Mouse (Mus musculus): Measurements from ENCODE around the gene Depp1. TPM values are rescaled to one million over a fixed set of nuclear protein-coding genes. Genes with fewer than 3 reads are reported as not detected.

The Depp1 gene
- total and polyA plus RNA-seq, 2 experiments from 2014 or later: 3.1 to 5.0 TPM

DNA sequence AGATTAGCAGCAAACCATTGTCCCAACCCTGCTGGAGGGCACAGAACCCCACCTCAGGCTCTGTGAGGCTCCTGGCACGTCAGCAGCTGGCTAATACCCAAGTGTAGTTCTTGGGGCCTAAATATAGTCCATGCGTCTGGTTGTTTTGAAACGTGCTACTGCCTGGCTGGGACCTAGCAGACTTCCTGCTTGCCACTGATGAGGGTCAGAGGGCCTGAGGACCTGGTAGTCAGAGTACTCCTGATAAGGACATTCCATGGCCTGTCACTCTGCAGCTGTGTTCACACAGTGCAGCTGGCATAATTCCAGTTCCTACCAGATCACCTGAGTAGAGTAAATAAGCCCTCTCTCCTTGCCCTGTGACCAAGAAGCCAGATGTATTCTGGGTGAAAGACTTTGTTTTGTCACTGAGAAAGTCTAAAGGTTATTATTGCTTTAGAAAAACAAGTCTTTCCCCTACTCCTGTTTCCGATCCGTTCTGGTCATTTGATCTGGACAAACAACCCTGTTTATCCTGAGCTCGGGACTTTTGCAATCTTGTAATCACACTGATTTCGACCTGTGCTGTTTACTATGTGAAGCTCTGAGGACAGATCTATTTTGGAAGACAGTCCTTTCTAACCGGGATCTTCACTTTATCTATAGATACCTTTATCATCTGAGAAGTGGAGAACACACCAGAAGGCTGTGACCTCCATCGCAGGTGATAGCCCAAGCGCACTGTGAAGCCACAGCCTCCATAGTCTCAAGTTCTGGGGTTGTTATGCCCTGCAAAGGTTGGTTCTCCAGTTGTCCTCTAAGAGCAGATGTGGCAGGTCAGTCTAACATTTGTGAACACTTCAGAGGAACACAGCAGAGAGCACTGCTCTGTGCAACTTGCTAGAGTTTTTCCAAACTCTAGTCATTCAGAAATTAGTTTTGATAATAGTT lies 14.9 kb upstream of the Depp1 start:
- Histone ChIP-seq H3K4me3 (ENCODE audit: low read depth, low read length) (no peak overlapping the region), H3K9ac (replicated peaks; ENCODE audit: low read length, poor library complexity, severe bottlenecking) (no peak overlapping the region), H3K36me3 (ENCODE audit: insufficient read depth, low read length) (no peaks in the 10 kb centered on the region), H3K4me1 (ENCODE audit: insufficient read depth, low read length) (no peaks in the 10 kb centered on the region), H3K9me3 (ENCODE audit: low read length) (no peaks in the 10 kb centered on the region), H3K27ac (ENCODE audit: low read depth, low read length) (no peak overlapping the region), H3K27me3 (ENCODE audit: insufficient read depth, low read length) (no peaks in the 10 kb centered on the region), H3K4me2 (ENCODE audit: low read depth, low read length, poor library complexity, severe bottlenecking) (no peak overlapping the region)
- 70% methylated on average over 10 of the region's 10 CpGs for WGBS
- DNase-seq (ENCODE audit: low spot score): no peak
- no peak for TF ChIP-seq CTCF (IDR thresholded peaks at IDR 0.05)
- ATAC-seq (ENCODE audit: low FRiP score): no peak

DNA sequence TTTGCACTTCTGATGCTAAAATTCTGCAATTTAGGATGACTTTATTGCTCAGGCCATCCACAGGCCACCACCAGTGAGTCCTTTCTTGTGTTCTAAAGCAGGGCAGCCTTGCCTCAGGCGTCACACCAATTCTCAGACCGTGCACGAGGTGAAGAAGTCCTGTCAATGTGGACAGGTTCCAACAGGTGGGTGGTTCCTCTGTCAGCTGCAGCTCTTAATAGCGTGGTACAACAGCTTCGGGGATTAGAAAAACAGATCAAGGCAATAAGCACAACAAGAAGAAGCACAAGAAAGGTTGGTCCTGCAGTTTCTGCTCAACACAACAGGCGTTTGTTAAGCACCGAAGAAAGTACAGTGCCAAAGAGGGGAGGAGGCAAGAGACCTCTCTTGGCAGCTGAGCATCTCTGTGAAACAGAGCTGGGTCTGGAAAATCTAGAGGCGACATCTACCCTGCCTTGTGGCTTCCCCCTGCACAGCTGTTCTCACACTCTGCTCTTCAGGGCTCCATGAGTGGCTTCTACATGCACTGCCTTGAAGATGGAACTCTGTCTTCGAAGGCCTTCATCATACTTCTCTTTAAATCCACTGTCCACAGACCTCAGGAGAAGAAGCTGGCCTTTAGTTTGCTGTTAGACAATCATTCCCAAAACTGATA lies 13.7 kb upstream of the Depp1 start:
- TF ChIP-seq CTCF (IDR thresholded peaks at IDR 0.05): no peak
- WGBS: 81% methylated on average over 9 of the region's 9 CpGs
- H3K4me2 ChIP-seq (ENCODE audit: low read depth, low read length, poor library complexity, severe bottlenecking): no peak overlapping the region
- H3K4me3 ChIP-seq (ENCODE audit: low read depth, low read length): no peak overlapping the region
- ATAC-seq (ENCODE audit: low FRiP score) (no peak), DNase-seq (ENCODE audit: low spot score) (no peak)
- no peaks in the 10 kb centered on the region for H3K4me1 ChIP-seq (ENCODE audit: insufficient read depth, low read length)
- H3K9ac ChIP-seq (replicated peaks; ENCODE audit: low read length, poor library complexity, severe bottlenecking): no peak overlapping the region
- no peaks in the 10 kb centered on the region for H3K9me3 ChIP-seq (ENCODE audit: low read length)
- no peaks in the 10 kb centered on the region for H3K27me3 ChIP-seq (ENCODE audit: insufficient read depth, low read length)
- H3K27ac ChIP-seq (ENCODE audit: low read depth, low read length): no peak overlapping the region
- no peaks in the 10 kb centered on the region for H3K36me3 ChIP-seq (ENCODE audit: insufficient read depth, low read length)

DNA sequence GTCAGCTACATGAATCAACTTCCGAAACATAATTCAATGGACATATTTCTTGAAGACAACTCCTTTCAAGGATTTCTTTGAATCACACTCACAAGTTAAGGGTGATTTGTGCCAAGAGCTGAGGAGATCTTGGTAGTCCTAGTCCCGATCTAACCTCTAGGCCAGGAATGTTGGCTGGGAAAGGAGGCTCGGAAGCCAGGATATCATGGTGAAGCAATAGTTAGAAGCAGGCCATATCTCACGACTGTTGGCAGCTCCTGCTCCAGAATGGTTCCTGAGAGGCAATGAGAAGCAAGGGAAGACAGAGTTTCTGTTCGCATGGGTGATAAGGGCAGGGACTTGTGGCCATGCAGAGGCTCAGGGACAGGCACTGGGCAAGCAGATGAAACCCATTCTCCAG lies 12.9 kb upstream of the Depp1 start:
- 91% methylated on average over 5 of the region's 5 CpGs for WGBS
- H3K9ac ChIP-seq (replicated peaks; ENCODE audit: low read length, poor library complexity, severe bottlenecking): no peak overlapping the region
- no peaks in the 10 kb centered on the region for H3K36me3 ChIP-seq (ENCODE audit: insufficient read depth, low read length)
- no peaks in the 10 kb centered on the region for H3K27me3 ChIP-seq (ENCODE audit: insufficient read depth, low read length)
- no peak overlapping the region for H3K4me3 ChIP-seq (ENCODE audit: low read depth, low read length)
- H3K9me3 ChIP-seq (ENCODE audit: low read length): no peaks in the 10 kb centered on the region
- H3K4me2 ChIP-seq (ENCODE audit: low read depth, low read length, poor library complexity, severe bottlenecking): no peak overlapping the region
- DNase-seq (ENCODE audit: low spot score) (no peak), ATAC-seq (ENCODE audit: low FRiP score) (no peak)
- no peaks in the 10 kb centered on the region for H3K4me1 ChIP-seq (ENCODE audit: insufficient read depth, low read length)
- H3K27ac ChIP-seq (ENCODE audit: low read depth, low read length): no peak overlapping the region
- TF ChIP-seq CTCF (IDR thresholded peaks at IDR 0.05): no peak

DNA sequence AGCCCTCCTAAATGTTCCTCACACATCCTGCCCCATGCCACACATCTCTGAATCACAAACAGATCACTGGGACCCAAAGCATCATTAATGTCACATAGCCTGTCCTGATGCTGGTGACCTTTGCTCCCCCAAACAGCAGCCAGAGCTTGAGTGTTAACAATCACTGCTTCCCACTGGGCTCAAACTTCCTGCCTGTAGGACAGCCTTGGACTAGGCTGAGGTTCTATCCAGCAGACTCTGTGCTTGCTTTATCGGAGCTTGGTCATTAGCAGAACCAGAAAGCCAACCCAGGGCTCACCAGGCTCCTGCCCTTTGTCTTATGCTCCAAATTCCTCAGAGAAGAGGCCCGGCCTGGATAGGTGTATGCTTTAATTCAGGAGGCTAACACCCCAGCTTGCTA lies 11.5 kb upstream of the Depp1 start:
- no peak overlapping the region for H3K4me2 ChIP-seq (ENCODE audit: low read depth, low read length, poor library complexity, severe bottlenecking)
- ATAC-seq (ENCODE audit: low FRiP score) (no peak), DNase-seq (ENCODE audit: low spot score) (no peak)
- H3K36me3 ChIP-seq (ENCODE audit: insufficient read depth, low read length): no peaks in the 10 kb centered on the region
- no peak overlapping the region for H3K27ac ChIP-seq (ENCODE audit: low read depth, low read length)
- H3K9me3 ChIP-seq (ENCODE audit: low read length): no peaks in the 10 kb centered on the region
- H3K27me3 ChIP-seq (ENCODE audit: insufficient read depth, low read length): no peaks in the 10 kb centered on the region
- no peaks in the 10 kb centered on the region for H3K4me1 ChIP-seq (ENCODE audit: insufficient read depth, low read length)
- no peak overlapping the region for H3K9ac ChIP-seq (replicated peaks; ENCODE audit: low read length, poor library complexity, severe bottlenecking)
- 77% methylated on average over 2 of the region's 2 CpGs for WGBS
- no peak overlapping the region for H3K4me3 ChIP-seq (ENCODE audit: low read depth, low read length)
- no peak for TF ChIP-seq CTCF (IDR thresholded peaks at IDR 0.05)

DNA sequence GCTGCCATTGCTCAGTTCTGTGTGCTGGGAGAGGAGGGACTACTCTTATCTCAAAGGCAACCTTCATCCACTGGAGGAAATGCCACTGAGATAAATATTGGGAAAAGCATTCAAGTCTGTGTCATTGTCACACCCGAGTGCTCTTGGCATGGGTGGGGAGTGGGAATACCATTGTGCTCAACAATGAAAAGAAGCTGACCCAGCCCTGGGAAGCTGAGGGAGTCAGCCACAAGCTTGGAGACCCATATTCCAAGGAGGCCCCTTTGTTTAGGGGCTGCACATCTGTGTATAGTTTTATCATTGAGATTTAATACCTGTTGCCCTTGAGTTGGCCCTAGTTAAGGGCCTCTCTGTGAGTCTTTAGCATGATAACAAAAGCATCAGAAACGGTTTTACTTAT lies 10.7 kb upstream of the Depp1 start:
- H3K4me1 ChIP-seq (ENCODE audit: insufficient read depth, low read length): no peaks in the 10 kb centered on the region
- H3K27ac ChIP-seq (ENCODE audit: low read depth, low read length): no peak overlapping the region
- H3K4me2 ChIP-seq (ENCODE audit: low read depth, low read length, poor library complexity, severe bottlenecking): no peak overlapping the region
- no peak overlapping the region for H3K4me3 ChIP-seq (ENCODE audit: low read depth, low read length)
- H3K36me3 ChIP-seq (ENCODE audit: insufficient read depth, low read length): no peaks in the 10 kb centered on the region
- ATAC-seq (ENCODE audit: low FRiP score) (no peak), DNase-seq (ENCODE audit: low spot score) (no peak)
- no peaks in the 10 kb centered on the region for H3K9me3 ChIP-seq (ENCODE audit: low read length)
- 60% methylated on average over 2 of the region's 2 CpGs for WGBS
- TF ChIP-seq CTCF (IDR thresholded peaks at IDR 0.05): no peak
- no peaks in the 10 kb centered on the region for H3K27me3 ChIP-seq (ENCODE audit: insufficient read depth, low read length)
- H3K9ac ChIP-seq (replicated peaks; ENCODE audit: low read length, poor library complexity, severe bottlenecking): no peak overlapping the region

DNA sequence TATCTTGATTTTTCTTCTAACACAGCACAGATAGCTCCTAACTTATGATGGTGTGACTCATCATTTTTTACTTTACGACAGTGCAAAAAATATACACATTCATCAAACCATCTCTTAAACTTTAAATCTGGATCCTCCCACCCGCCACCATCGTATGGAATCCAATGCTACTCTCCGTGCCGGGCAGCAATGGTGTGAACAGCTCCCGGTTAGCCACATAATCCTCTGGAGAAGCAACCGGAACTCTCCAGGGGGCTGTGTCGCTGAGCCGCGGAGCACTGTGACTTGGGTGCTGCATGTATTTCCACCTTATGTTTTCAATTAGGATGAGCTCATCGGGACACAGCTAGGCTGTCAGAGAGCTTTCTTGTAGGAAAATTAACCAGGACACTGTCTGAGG lies 7.5 kb upstream of the Depp1 start:
- ATAC-seq (ENCODE audit: low FRiP score) (no peak), DNase-seq (ENCODE audit: low spot score) (no peak)
- Histone ChIP-seq H3K27me3 (ENCODE audit: insufficient read depth, low read length) (no peaks in the 10 kb centered on the region), H3K9ac (replicated peaks; ENCODE audit: low read length, poor library complexity, severe bottlenecking) (no peak overlapping the region), H3K27ac (ENCODE audit: low read depth, low read length) (no peak overlapping the region), H3K4me1 (ENCODE audit: insufficient read depth, low read length) (no peaks in the 10 kb centered on the region), H3K9me3 (ENCODE audit: low read length) (no peaks in the 10 kb centered on the region), H3K4me3 (ENCODE audit: low read depth, low read length) (no peak overlapping the region), H3K36me3 (ENCODE audit: insufficient read depth, low read length) (no peaks in the 10 kb centered on the region), H3K4me2 (ENCODE audit: low read depth, low read length, poor library complexity, severe bottlenecking) (no peak overlapping the region)
- 88% methylated on average over 11 of the region's 11 CpGs for WGBS
- no peak for TF ChIP-seq CTCF (IDR thresholded peaks at IDR 0.05)
